Mouse (Mus musculus) heart, embryonic 10.5 days (tissue): ENCODE measurements at regions not wholly inside any gene's neighbourhood (a gene's known extent, or its start where the extent isn't known, plus 50 kb on each side); places are given as distances from the start of the nearest gene placed in this dataset.

ENCODE experiments used
- DNase-seq: peaks from one replicate; pipeline ENCODE4 v3.0.0-alpha.2; 2017; ENCODE audit warnings: low spot score
- H3K27ac ChIP-seq: fragments of 300-500 bp; sonication (generic); 2 replicates; pipeline ENCODE4 v1.5.1; 2016; ENCODE audit warnings: mild to moderate bottlenecking
- H3K27me3 ChIP-seq: fragments of 300-500 bp; sonication (generic); 2 replicates; pipeline ENCODE4 v1.6.1; 2016; ENCODE audit warnings: mild to moderate bottlenecking; ENCODE audit not compliant: poor library complexity, insufficient read depth, severe bottlenecking
- H3K36me3 ChIP-seq: fragments of 300-500 bp; sonication (generic); 2 replicates; pipeline ENCODE4 v1.6.1; 2016; ENCODE audit warnings: mild to moderate bottlenecking, moderate library complexity
- H3K4me1 ChIP-seq: fragments of 300-500 bp; sonication (generic); 2 replicates; pipeline ENCODE4 v1.6.1; 2016; ENCODE audit warnings: mild to moderate bottlenecking
- H3K4me3 ChIP-seq: fragments of 300-500 bp; sonication (generic); 2 replicates; pipeline ENCODE4 v1.5.1; 2016; ENCODE audit warnings: mild to moderate bottlenecking, moderate library complexity
- H3K9me3 ChIP-seq: fragments of 300-500 bp; sonication (generic); 2 replicates; pipeline ENCODE4 v1.6.1; 2016; ENCODE audit warnings: mild to moderate bottlenecking, moderate library complexity
- WGBS: fragments of 180-500 bp; shearing (Covaris S2); methylation state at CpG from one replicate; pipeline ENCODE4 v1.1.7; 2016; 5-methylcytosine and 5-hydroxymethylcytosine counted together

- DNase-seq: no peak
- Histone ChIP-seq H3K4me3 (no peak overlapping the region), H3K27ac (no peak overlapping the region), H3K36me3 (no peaks in the 10 kb centered on the region), H3K27me3 (no peaks in the 10 kb centered on the region), H3K4me1 (no peaks in the 10 kb centered on the region), H3K9me3 (0 out of 2 replicates have a peak, but pooled peaks cover under 1% of the 10 kb centered on the region)
- 79% methylated on average over 2 of the region's 2 CpGs for WGBS
Observed at GRCm38 (mm10) chr12:44145321-44145720, 64.8 kb downstream of the Dnajb9 start.

GRCm38 (mm10) chr12:44139026-44139425, 71.1 kb downstream of the Dnajb9 start:
- H3K4me3 ChIP-seq: no peak overlapping the region
- no peaks in the 10 kb centered on the region for H3K36me3 ChIP-seq
- H3K4me1 ChIP-seq: no peaks in the 10 kb centered on the region
- no peak overlapping the region for H3K27ac ChIP-seq
- WGBS: 87% methylated on average over 1 of the region's 1 CpGs
- H3K27me3 ChIP-seq: no peaks in the 10 kb centered on the region
- DNase-seq: no peak
- H3K9me3 ChIP-seq: no peaks in the 10 kb centered on the region

GRCm38 (mm10) chr12:44128874-44129273, 81.3 kb downstream of the Dnajb9 start:
- Histone ChIP-seq H3K27me3 (no peaks in the 10 kb centered on the region), H3K4me1 (no peaks in the 10 kb centered on the region), H3K9me3 (no peaks in the 10 kb centered on the region), H3K36me3 (no peaks in the 10 kb centered on the region), H3K4me3 (no peak overlapping the region), H3K27ac (no peak overlapping the region)
- DNase-seq: no peak
- WGBS: 88% methylated on average over 8 of the region's 8 CpGs

GRCm38 (mm10) chr12:44105085-44105484, 105.0 kb downstream of the Dnajb9 start:
- DNase-seq: no peak

GRCm38 (mm10) chr12:44099188-44099587, 110.9 kb downstream of the Dnajb9 start:
- H3K9me3 ChIP-seq: no peaks in the 10 kb centered on the region
- no peak for DNase-seq
- 95% methylated on average over 1 of the region's 1 CpGs for WGBS
- no peaks in the 10 kb centered on the region for H3K27me3 ChIP-seq
- no peak overlapping the region for H3K4me3 ChIP-seq
- no peaks in the 10 kb centered on the region for H3K36me3 ChIP-seq
- no peaks in the 10 kb centered on the region for H3K4me1 ChIP-seq
- no peak overlapping the region for H3K27ac ChIP-seq

More at GRCm38 (mm10) chr12:44105085-44105484, 105.0 kb downstream of the Dnajb9 start:
- Histone ChIP-seq H3K4me3 (no peak overlapping the region), H3K36me3 (no peaks in the 10 kb centered on the region), H3K27ac (no peak overlapping the region), H3K4me1 (no peaks in the 10 kb centered on the region), H3K27me3 (no peaks in the 10 kb centered on the region), H3K9me3 (no peaks in the 10 kb centered on the region)
- WGBS: 50% methylated on average over 2 of the region's 2 CpGs

- no peak overlapping the region for H3K4me3 ChIP-seq
- H3K27ac ChIP-seq: no peak overlapping the region
- H3K36me3 ChIP-seq: no peaks in the 10 kb centered on the region
- H3K27me3 ChIP-seq: no peaks in the 10 kb centered on the region
- no peak for DNase-seq
- H3K9me3 ChIP-seq: no peaks in the 10 kb centered on the region
- 82% methylated on average over 5 of the region's 5 CpGs for WGBS
- no peaks in the 10 kb centered on the region for H3K4me1 ChIP-seq
Observed at GRCm38 (mm10) chr12:44071766-44072165, 138.4 kb downstream of the Dnajb9 start.

- Histone ChIP-seq H3K36me3 (no peaks in the 10 kb centered on the region), H3K4me1 (no peaks in the 10 kb centered on the region), H3K9me3 (no peaks in the 10 kb centered on the region), H3K27me3 (no peaks in the 10 kb centered on the region), H3K4me3 (no peak overlapping the region), H3K27ac (no peak overlapping the region)
- WGBS: 84% methylated on average over 2 of the region's 2 CpGs
- no peak for DNase-seq
Observed at GRCm38 (mm10) chr12:44056493-44057163, 153.5 kb downstream of the Dnajb9 start.

- H3K4me3 ChIP-seq: no peak overlapping the region
- DNase-seq: no peak
- WGBS: 68% methylated on average over 2 of the region's 2 CpGs
- H3K9me3 ChIP-seq: no peaks in the 10 kb centered on the region
- no peaks in the 10 kb centered on the region for H3K27me3 ChIP-seq
- H3K36me3 ChIP-seq: no peaks in the 10 kb centered on the region
- H3K27ac ChIP-seq: no peak overlapping the region
- peaks cover 19% of the 10 kb centered on the region for H3K4me1 ChIP-seq
Observed at GRCm38 (mm10) chr12:44045806-44046205, 164.3 kb downstream of the Dnajb9 start.

- H3K4me3 ChIP-seq: no peak overlapping the region
- H3K27me3 ChIP-seq: no peaks in the 10 kb centered on the region
- H3K27ac ChIP-seq: peak overlapping the region; percentile 53; the same call in 1 of the 2 replicates
- no peaks in the 10 kb centered on the region for H3K36me3 ChIP-seq
- H3K9me3 ChIP-seq: no peaks in the 10 kb centered on the region
- peaks cover 19% of the 10 kb centered on the region for H3K4me1 ChIP-seq
- WGBS: 61% methylated on average over 14 of the region's 14 CpGs
- DNase-seq: no peak
Observed at GRCm38 (mm10) chr12:44044388-44045105, 165.6 kb downstream of the Dnajb9 start.

- no peak overlapping the region for H3K27ac ChIP-seq
- no peaks in the 10 kb centered on the region for H3K27me3 ChIP-seq
- WGBS: 57% methylated on average over 2 of the region's 2 CpGs
- DNase-seq: no peak
- no peaks in the 10 kb centered on the region for H3K4me1 ChIP-seq
- no peaks in the 10 kb centered on the region for H3K9me3 ChIP-seq
- no peaks in the 10 kb centered on the region for H3K36me3 ChIP-seq
- no peak overlapping the region for H3K4me3 ChIP-seq
Observed at GRCm38 (mm10) chr12:44006795-44007194, 203.3 kb downstream of the Dnajb9 start.

GRCm38 (mm10) chr12:43983548-43983947, 226.6 kb downstream of the Dnajb9 start:
- Histone ChIP-seq H3K4me3 (no peak overlapping the region), H3K36me3 (no peaks in the 10 kb centered on the region), H3K4me1 (no peaks in the 10 kb centered on the region), H3K27me3 (no peaks in the 10 kb centered on the region), H3K27ac (no peak overlapping the region), H3K9me3 (no peaks in the 10 kb centered on the region)
- 84% methylated on average over 1 of the region's 1 CpGs for WGBS
- DNase-seq: no peak

- Histone ChIP-seq H3K27me3 (no peaks in the 10 kb centered on the region), H3K27ac (no peak overlapping the region), H3K4me3 (no peak overlapping the region), H3K9me3 (no peaks in the 10 kb centered on the region), H3K36me3 (no peaks in the 10 kb centered on the region), H3K4me1 (no peaks in the 10 kb centered on the region)
- WGBS: 68% methylated on average over 1 of the region's 1 CpGs
- no peak for DNase-seq
Observed at GRCm38 (mm10) chr12:43963973-43964372, 246.2 kb downstream of the Dnajb9 start.

- Histone ChIP-seq H3K9me3 (no peaks in the 10 kb centered on the region), H3K4me3 (no peak overlapping the region), H3K36me3 (no peaks in the 10 kb centered on the region), H3K27me3 (no peaks in the 10 kb centered on the region), H3K4me1 (no peaks in the 10 kb centered on the region), H3K27ac (no peak overlapping the region)
- DNase-seq: no peak
- WGBS: 79% methylated on average over 6 of the region's 6 CpGs
Observed at GRCm38 (mm10) chr12:43962551-43963120, 247.5 kb downstream of the Dnajb9 start.
